16 mouse cellular contexts compared by ENCODE assay signal in genomic region chr4:40649111-40649510, GRCm38 (mm10). TPM values are rescaled to one million over a fixed set of nuclear protein-coding genes. Genes with fewer than 3 reads are reported as not detected.
DNase-seq lines count a peak whose midpoint lies in the region; ATAC-seq and TF ChIP-seq lines count a peak whose summit lies in the region.
"Had no signal": no experiment of that assay in that cellular context is flagged by ENCODE, and none has a peak within 500 bp of the region (broad histone marks: within the 10 kb centered on the region; RNA-seq: fewer than 3 reads in every experiment).

No protein-coding gene starts in this region.

- peak; percentile 7 to 10 for DNase-seq in left cerebral cortex, adult 18-20 months (ENCODE audit: low spot score in 2 of 2)
- DNase-seq in left cerebral cortex, postnatal 10 days (ENCODE audit: extremely low spot score in 1 of 2, low spot score in 2 of 2), result no peak
- DNase-seq in adrenal gland, adult 8-10 months, result peak; percentile 10
- DNase-seq in kidney, adult 8-10 months, result no peak
- no peak for DNase-seq in urinary bladder, postnatal 14 days (ENCODE audit: low spot score)
- DNase-seq: cerebellum, adult 8-10 months; gastrocnemius, postnatal 10 days; heart, postnatal 10 days; layer of hippocampus, postnatal 36 days; liver, embryonic 13.5 days; right cerebral cortex, postnatal 25 days; thymus, postnatal 4 days had no signal

- ATAC-seq in megakaryocyte progenitor cell, adult 5-6 weeks (replicated peaks; ENCODE audit: poor library complexity), result peak; percentile 55; the same call in 1 of the 2 replicates
- ATAC-seq: CD4-positive, CD25-positive, alpha-beta regulatory T cell, adult 4 months had no signal

- no peak for TF ChIP-seq CTCF in E14TG2a.4 (conservative IDR thresholded peaks at IDR 0.05; ENCODE audit: low read length)

- 0 out of 2 replicates have a peak overlapping the region, but pooled peaks have one; percentile 17 for H3K4me3 ChIP-seq in E14TG2a.4 (replicated peaks; ENCODE audit: low read length)
- H3K4me3 ChIP-seq: hindbrain, embryonic 13.5 days; liver, embryonic 13.5 days had no signal

- H3K27me3 ChIP-seq in E14TG2a.4 (ENCODE audit: insufficient read depth, low read length), result no peaks in the 10 kb centered on the region
- H3K27me3 ChIP-seq: hindbrain, embryonic 13.5 days; liver, embryonic 13.5 days had no signal

- intact Hi-C loops in left cerebral cortex, postnatal 10 days (cut with DNase I), result no loop called here

- peaks cover 10% of the 10 kb centered on the region for H3K9me3 ChIP-seq in E14TG2a.4 (ENCODE audit: low read length)
- H3K9me3 ChIP-seq: hindbrain, embryonic 13.5 days; liver, embryonic 13.5 days had no signal

- H3K36me3 ChIP-seq in E14TG2a.4 (ENCODE audit: insufficient read depth, low read length), result no peaks in the 10 kb centered on the region
- H3K36me3 ChIP-seq: hindbrain, embryonic 13.5 days; liver, embryonic 13.5 days had no signal

- H3K4me1 ChIP-seq in E14TG2a.4 (replicated peaks; ENCODE audit: low read depth, low read length), result peaks cover 10% of the 10 kb centered on the region
- H3K4me1 ChIP-seq: hindbrain, embryonic 13.5 days; liver, embryonic 13.5 days had no signal

RNA-seq across cellular contexts. Expression of gene Aptx, which starts 53.9 kb away (rescaled TPM):
- 10 to 100 TPM; 29.7 to 34.8 TPM for total RNA-seq in left cerebral cortex, adult 18-20 months (2021)
- 10 to 100 TPM; 28.9 to 30.1 TPM for total RNA-seq in left cerebral cortex, postnatal 10 days (2021)
- total RNA-seq in adrenal gland, adult 8-10 months (2022), result 10 to 100 TPM; 19.8 to 25.7 (median 23.7) TPM
- 11.3 and 21.4 TPM in 2 replicates for total RNA-seq in megakaryocyte progenitor cell, adult 5-6 weeks (2015)
- total RNA-seq in megakaryocyte progenitor cell, adult 5-6 weeks (2017), result 11.2 and 16.5 TPM in 2 replicates

Comparison
In these comparisons a context has a peak if more than half of its experiments do, and no peak if none do; other contexts are left out.
1. DNase-seq: peak in left cerebral cortex, adult 18-20 months (2 of 2) and adrenal gland, adult 8-10 months (single experiment); none in left cerebral cortex, postnatal 10 days (0 of 2), kidney, adult 8-10 months (0 of 2) and urinary bladder, postnatal 14 days (single experiment).